In genomic region chr4:115894281-115894680, GRCm38 (mm10) we compare ENCODE assay signal across 33 mouse cellular contexts. TPM values are rescaled to one million over a fixed set of nuclear protein-coding genes. Genes with fewer than 3 reads are reported as not detected.
DNase-seq lines count a peak whose midpoint lies in the region; ATAC-seq lines count a peak whose summit lies in the region.
"Had no signal": no experiment of that assay in that cellular context is flagged by ENCODE, and none has a peak within 500 bp of the region (broad histone marks: within the 10 kb centered on the region; RNA-seq: fewer than 3 reads in every experiment).

No protein-coding gene starts in this region.

- no peak overlapping the region for H3K27ac ChIP-seq in midbrain, embryonic 14.5 days (replicated peaks; ENCODE audit: low read depth, low read length)
- H3K27ac ChIP-seq: forebrain, embryonic 12.5 days; gastrocnemius, adult 2 months; hindbrain, embryonic 14.5 days; limb, embryonic 15.5 days; liver, embryonic 14.5 days; lung, embryonic 15.5 days; midbrain, embryonic 13.5 days had no signal

- WGBS in midbrain, embryonic 14.5 days = 13% methylated on average over 3 of the region's 3 CpGs

- H3K4me3 ChIP-seq in midbrain, embryonic 14.5 days (replicated peaks; ENCODE audit: low read depth, low read length) = no peak overlapping the region
- H3K4me3 ChIP-seq: forebrain, embryonic 12.5 days; gastrocnemius, adult 2 months; limb, embryonic 15.5 days; lung, embryonic 15.5 days; megakaryocyte, embryonic 14.5 days; midbrain, embryonic 13.5 days had no signal

- no peaks in the 10 kb centered on the region for H3K9me3 ChIP-seq in midbrain, embryonic 14.5 days (ENCODE audit: control insufficient read depth, low read length)
- H3K9me3 ChIP-seq: forebrain, embryonic 12.5 days; limb, embryonic 15.5 days; lung, embryonic 15.5 days; megakaryocyte, embryonic 14.5 days; midbrain, embryonic 13.5 days had no signal

- peaks cover 18% of the 10 kb centered on the region for H3K4me1 ChIP-seq in midbrain, embryonic 14.5 days (ENCODE audit: control insufficient read depth, insufficient read depth, low read length)

- no peak overlapping the region for H3K4me2 ChIP-seq in midbrain, embryonic 14.5 days (ENCODE audit: low read length)
- H3K4me2 ChIP-seq: forebrain, embryonic 12.5 days; hindbrain, embryonic 14.5 days; limb, embryonic 15.5 days; lung, embryonic 15.5 days; midbrain, embryonic 13.5 days had no signal

- ATAC-seq in midbrain, embryonic 14.5 days (ENCODE audit: low FRiP score, low TSS enrichment) = no peak
- ATAC-seq: inflammation-experienced regulatory T-cells, adult 6 months; midbrain, embryonic 13.5 days had no signal

- H3K36me3 ChIP-seq in midbrain, embryonic 14.5 days (ENCODE audit: control insufficient read depth, insufficient read depth, low read length) = no peaks in the 10 kb centered on the region
- H3K36me3 ChIP-seq: forebrain, embryonic 12.5 days; limb, embryonic 15.5 days; lung, embryonic 15.5 days; midbrain, embryonic 13.5 days had no signal

- peaks cover 53% of the 10 kb centered on the region for H3K27me3 ChIP-seq in midbrain, embryonic 14.5 days (ENCODE audit: control insufficient read depth, insufficient read depth, low read length)

- DNase-seq in ES-CJ7 (ENCODE audit: low read depth, low spot score) (peak; percentile 38), R1 (ENCODE audit: low read depth, low spot score) (peak; percentile 24)
- DNase-seq in kidney, adult 9 months = peak; percentile 92
- peak; percentile 76 for DNase-seq in kidney, postnatal 36 days
- no peak for DNase-seq in embryo, embryonic 11 days
- DNase-seq in midbrain, embryonic 14.5 days = no peak
- no peak for DNase-seq in adrenal gland, postnatal 36 days
- DNase-seq: adrenal gland, adult 8-10 months; cerebellum, adult 9-10 months; gastrocnemius, adult 2 months; heart, postnatal 4 days; left cerebral cortex, postnatal 4 days; lung, postnatal 36 days; retina, postnatal 1 day; right cerebral cortex, postnatal 25 days; spleen, adult 18-20 months had no signal

- H3K9ac ChIP-seq in midbrain, embryonic 14.5 days (replicated peaks; ENCODE audit: low read length) = no peak overlapping the region
- H3K9ac ChIP-seq: forebrain, embryonic 12.5 days; hindbrain, embryonic 14.5 days; limb, embryonic 15.5 days; liver, embryonic 14.5 days; lung, embryonic 15.5 days; midbrain, embryonic 13.5 days had no signal

RNA-seq across cellular contexts. Expression of gene 6430628N08Rik, which starts 3.8 kb away (rescaled TPM):
- not detected in 2 replicates for polyA plus RNA-seq in midbrain, embryonic 14.5 days (2014; fragmentation: Nextera tagmentation; extraction: Ambion mirVana)
- total RNA-seq in adrenal gland, postnatal 36 days (2021) = not detected
- total RNA-seq: adrenal gland, adult 8-10 months; common myeloid progenitor, adult 5-6 weeks; gastrocnemius, adult 2 months; gastrocnemius, postnatal 4 days; heart, adult 8-10 months; heart, postnatal 4 days; layer of hippocampus, postnatal 10 days had no signal
- polyA plus RNA-seq: C2C12; embryonic facial prominence, embryonic 11.5 days; forebrain, embryonic 12.5 days; heart, embryonic 16.5 days; hindbrain, embryonic 14.5 days; inflammation-experienced regulatory T-cells, adult 6 months; limb, embryonic 15.5 days; liver, embryonic 14.5 days; lung, embryonic 15.5 days; neural tube, embryonic 11.5 days; thymus, postnatal 0 days had no signal

RNA-seq across cellular contexts. Expression of gene Kncn, which starts 10.1 kb away (rescaled TPM):
- polyA plus RNA-seq in midbrain, embryonic 14.5 days (2014; fragmentation: Nextera tagmentation; extraction: Ambion mirVana) = 0.15 and 0.24 TPM in 2 replicates
- not detected for total RNA-seq in adrenal gland, postnatal 36 days (2021)
- total RNA-seq: adrenal gland, adult 8-10 months; common myeloid progenitor, adult 5-6 weeks; gastrocnemius, adult 2 months; gastrocnemius, postnatal 4 days; heart, adult 8-10 months; heart, postnatal 4 days had no signal
- polyA plus RNA-seq: C2C12; embryonic facial prominence, embryonic 11.5 days; forebrain, embryonic 12.5 days; heart, embryonic 16.5 days; inflammation-experienced regulatory T-cells, adult 6 months; limb, embryonic 15.5 days; lung, embryonic 15.5 days; neural tube, embryonic 11.5 days; thymus, postnatal 0 days had no signal

RNA-seq across cellular contexts. Expression of gene Dmbx1, which starts 45.4 kb away (rescaled TPM):
- 8.2 and 8.5 TPM in 2 replicates for polyA plus RNA-seq in midbrain, embryonic 14.5 days (2014; fragmentation: Nextera tagmentation; extraction: Ambion mirVana)
- not detected for total RNA-seq in adrenal gland, postnatal 36 days (2021)
- total RNA-seq: adrenal gland, adult 8-10 months; common myeloid progenitor, adult 5-6 weeks; gastrocnemius, adult 2 months; gastrocnemius, postnatal 4 days; heart, adult 8-10 months; heart, postnatal 4 days had no signal
- polyA plus RNA-seq: heart, embryonic 16.5 days; inflammation-experienced regulatory T-cells, adult 6 months; liver, embryonic 14.5 days had no signal

RNA-seq across cellular contexts. Expression of gene Mknk1, which starts 55.3 kb away (rescaled TPM):
- 16.0 and 18.0 TPM in 2 replicates for polyA plus RNA-seq in midbrain, embryonic 14.5 days (2014; fragmentation: Nextera tagmentation; extraction: Ambion mirVana)
- total RNA-seq in adrenal gland, postnatal 36 days (2021) = 10 to 100 TPM; 36.3 to 44.5 TPM

Comparison
In these comparisons a context has a peak if more than half of its experiments do, and no peak if none do; other contexts are left out.
1. DNase-seq: peak in ES-CJ7 (single experiment), R1 (single experiment), kidney, adult 9 months (single experiment) and kidney, postnatal 36 days (2 of 2); none in embryo, embryonic 11 days (single experiment), midbrain, embryonic 14.5 days (single experiment) and adrenal gland, postnatal 36 days (0 of 2).